Mouse (Mus musculus): ENCODE measurements around the gene Atpaf2. TPM values are rescaled to one million over a fixed set of nuclear protein-coding genes. Genes with fewer than 3 reads are reported as not detected.

The Atpaf2 gene
- polyA plus RNA-seq (2015; fragmentation: Nextera tagmentation; extraction: Ambion mirVana), result 30.5 and 30.7 TPM in 2 replicates

- H3K4me1 ChIP-seq (replicated peaks; ENCODE audit: control insufficient read depth, insufficient read depth), result peaks cover 3% of the 10 kb centered on the region; the same call in 1 of the 2 replicates
- no peak for TF ChIP-seq CTCF (IDR thresholded peaks at IDR 0.05; ENCODE audit: low read depth)
- TF ChIP-seq EP300 (optimal IDR thresholded peaks at IDR 0.05), result no peak
- H3K4me3 ChIP-seq (ENCODE audit: low read depth, low read length), result peak within 1 kb of the TSS; percentile 88
- WGBS, result 1% methylated on average over 37 of the region's 39 CpGs
- H3K36me3 ChIP-seq (ENCODE audit: control insufficient read depth, insufficient read depth, low read length), result no peaks in the 10 kb centered on the region
- H3K9me3 ChIP-seq (ENCODE audit: control insufficient read depth, low read length), result no peaks in the 10 kb centered on the region
- no peaks in the 10 kb centered on the region for H3K27me3 ChIP-seq (ENCODE audit: control insufficient read depth, insufficient read depth, low read length)
- H3K9ac ChIP-seq (ENCODE audit: low read length), result peak within 1 kb of the TSS; percentile 92
- peak within 1 kb of the TSS; percentile 84 for H3K27ac ChIP-seq (replicated peaks)
- peak within 1 kb of the TSS; percentile 88 for H3K4me2 ChIP-seq (replicated peaks; ENCODE audit: low read depth)
- peak; percentile 22 for ATAC-seq (ENCODE audit: low FRiP score, low TSS enrichment)
- DNase-seq (ENCODE audit: low spot score), result peak; percentile 56
Measured at GRCm38 (mm10) chr11:60417717-60418472, at the start of gene Atpaf2. Gene Atpaf2, minus strand, starts transcription at chr11:60418457.

GRCm38 (mm10) chr11:60465943-60466380, 47.7 kb upstream of the Atpaf2 start:
- H3K27ac ChIP-seq (replicated peaks), result no peak overlapping the region
- H3K4me1 ChIP-seq (replicated peaks; ENCODE audit: control insufficient read depth, insufficient read depth), result no peaks in the 10 kb centered on the region
- peak; percentile 68 for TF ChIP-seq CTCF (IDR thresholded peaks at IDR 0.05; ENCODE audit: low read depth)
- no peak for TF ChIP-seq EP300 (optimal IDR thresholded peaks at IDR 0.05)
- WGBS, result 91% methylated on average over 2 of the region's 2 CpGs
- peak; percentile 47; the same call in 1 of the 2 replicates for ATAC-seq (ENCODE audit: low FRiP score, low TSS enrichment)
- no peak overlapping the region for H3K9ac ChIP-seq (ENCODE audit: low read length)
- no peak overlapping the region for H3K4me2 ChIP-seq (replicated peaks; ENCODE audit: low read depth)
- no peaks in the 10 kb centered on the region for H3K27me3 ChIP-seq (ENCODE audit: control insufficient read depth, insufficient read depth, low read length)
- no peaks in the 10 kb centered on the region for H3K9me3 ChIP-seq (ENCODE audit: control insufficient read depth, low read length)
- no peak overlapping the region for H3K4me3 ChIP-seq (ENCODE audit: low read depth, low read length)
- peaks cover 48% of the 10 kb centered on the region for H3K36me3 ChIP-seq (ENCODE audit: control insufficient read depth, insufficient read depth, low read length)
- peak; percentile 54 for DNase-seq (ENCODE audit: low spot score)

- no peak for DNase-seq (ENCODE audit: low spot score)
- H3K4me3 ChIP-seq (ENCODE audit: low read depth, low read length), result no peak overlapping the region
- H3K9ac ChIP-seq (ENCODE audit: low read length), result no peak overlapping the region
- WGBS, result 87% methylated on average over 1 of the region's 1 CpGs
- no peaks in the 10 kb centered on the region for H3K27me3 ChIP-seq (ENCODE audit: control insufficient read depth, insufficient read depth, low read length)
- H3K9me3 ChIP-seq (ENCODE audit: control insufficient read depth, low read length), result no peaks in the 10 kb centered on the region
- 0 out of 2 replicates have a peak, but pooled peaks cover 4% of the 10 kb centered on the region for H3K4me1 ChIP-seq (replicated peaks; ENCODE audit: control insufficient read depth, insufficient read depth)
- no peak for TF ChIP-seq EP300 (optimal IDR thresholded peaks at IDR 0.05)
- TF ChIP-seq CTCF (IDR thresholded peaks at IDR 0.05; ENCODE audit: low read depth), result peak; percentile 43
- peaks cover 37% of the 10 kb centered on the region for H3K36me3 ChIP-seq (ENCODE audit: control insufficient read depth, insufficient read depth, low read length)
- no peak overlapping the region for H3K4me2 ChIP-seq (replicated peaks; ENCODE audit: low read depth)
- H3K27ac ChIP-seq (replicated peaks), result no peak overlapping the region
- ATAC-seq (ENCODE audit: low FRiP score, low TSS enrichment), result no peak
Measured at GRCm38 (mm10) chr11:60457973-60458372, 39.7 kb upstream of the Atpaf2 start.

GRCm38 (mm10) chr11:60454745-60455087, 36.5 kb upstream of the Atpaf2 start:
- Histone ChIP-seq H3K4me1 (replicated peaks; ENCODE audit: control insufficient read depth, insufficient read depth) (0 out of 2 replicates have a peak, but pooled peaks cover 4% of the 10 kb centered on the region), H3K9ac (ENCODE audit: low read length) (peak overlapping the region; percentile 85), H3K27me3 (ENCODE audit: control insufficient read depth, insufficient read depth, low read length) (no peaks in the 10 kb centered on the region), H3K4me2 (replicated peaks; ENCODE audit: low read depth) (peak overlapping the region; percentile 81), H3K27ac (replicated peaks) (peak overlapping the region; percentile 72), H3K36me3 (ENCODE audit: control insufficient read depth, insufficient read depth, low read length) (peaks cover 11% of the 10 kb centered on the region), H3K9me3 (ENCODE audit: control insufficient read depth, low read length) (no peaks in the 10 kb centered on the region), H3K4me3 (ENCODE audit: low read depth, low read length) (peak overlapping the region; percentile 53)
- peak; percentile 22; the same call in 1 of the 2 replicates for ATAC-seq (ENCODE audit: low FRiP score, low TSS enrichment)
- no peak for TF ChIP-seq CTCF (IDR thresholded peaks at IDR 0.05; ENCODE audit: low read depth)
- no peak for TF ChIP-seq EP300 (optimal IDR thresholded peaks at IDR 0.05)
- 0% methylated on average over 17 of the region's 17 CpGs for WGBS
- DNase-seq (ENCODE audit: low spot score), result no peak

GRCm38 (mm10) chr11:60454080-60454744, 36.0 kb upstream of the Atpaf2 start, which contains the start of gene Drg2:
Gene Drg2, plus strand, starts transcription at chr11:60454591.
- H3K4me3 ChIP-seq (ENCODE audit: low read depth, low read length), result peak within 1 kb of the TSS; percentile 53
- DNase-seq (ENCODE audit: low spot score), result peak; percentile 90
- peak within 1 kb of the TSS; percentile 72 for H3K27ac ChIP-seq (replicated peaks)
- TF ChIP-seq EP300 (optimal IDR thresholded peaks at IDR 0.05), result no peak
- no peak for TF ChIP-seq CTCF (IDR thresholded peaks at IDR 0.05; ENCODE audit: low read depth)
- H3K4me2 ChIP-seq (replicated peaks; ENCODE audit: low read depth), result peak within 1 kb of the TSS; percentile 81
- peak; percentile 94 for ATAC-seq (ENCODE audit: low FRiP score, low TSS enrichment)
- WGBS, result 5% methylated on average over 27 of the region's 27 CpGs
- H3K9me3 ChIP-seq (ENCODE audit: control insufficient read depth, low read length), result no peaks in the 10 kb centered on the region
- H3K36me3 ChIP-seq (ENCODE audit: control insufficient read depth, insufficient read depth, low read length), result peaks cover 10% of the 10 kb centered on the region; the same call in 1 of the 2 replicates
- H3K9ac ChIP-seq (ENCODE audit: low read length), result peak within 1 kb of the TSS; percentile 85
- H3K27me3 ChIP-seq (ENCODE audit: control insufficient read depth, insufficient read depth, low read length), result no peaks in the 10 kb centered on the region
- H3K4me1 ChIP-seq (replicated peaks; ENCODE audit: control insufficient read depth, insufficient read depth), result 0 out of 2 replicates have a peak, but pooled peaks cover 4% of the 10 kb centered on the region
